32 mouse cellular contexts compared by ENCODE assay signal in genomic region chr10:84526488-84526887, GRCm38 (mm10). TPM values are rescaled to one million over a fixed set of nuclear protein-coding genes. Genes with fewer than 3 reads are reported as not detected.
DNase-seq lines count a peak whose midpoint lies in the region; ATAC-seq and TF ChIP-seq lines count a peak whose summit lies in the region.
"Had no signal": no experiment of that assay in that cellular context is flagged by ENCODE, and none has a peak within 500 bp of the region (broad histone marks: within the 10 kb centered on the region; RNA-seq: fewer than 3 reads in every experiment).

No protein-coding gene starts in this region.

- no peaks in the 10 kb centered on the region for H3K79me2 ChIP-seq in MEL (ENCODE audit: control insufficient read depth, insufficient read depth, low read length, poor library complexity)

- no peak for TF ChIP-seq RAD21 in MEL (IDR thresholded peaks at IDR 0.05; ENCODE audit: low read depth, low read length)

- no peak for TF ChIP-seq POLR2A in MEL (IDR thresholded peaks at IDR 0.05; ENCODE audit: control insufficient read depth in 1 of 2, insufficient read depth in 1 of 2, low read depth in 1 of 2, low read length in 2 of 2, poor library complexity in 1 of 2)

- no peak overlapping the region for H3K4me3 ChIP-seq in hindbrain, embryonic 10.5 days
- H3K4me3 ChIP-seq in hindbrain, embryonic 14.5 days (replicated peaks; ENCODE audit: low read length), result no peak overlapping the region
- no peak overlapping the region for H3K4me3 ChIP-seq in midbrain, embryonic 15.5 days
- H3K4me3 ChIP-seq in midbrain, embryonic 13.5 days (replicated peaks), result no peak overlapping the region
- H3K4me3 ChIP-seq in MEL (ENCODE audit: control insufficient read depth in 1 of 2, insufficient read depth in 1 of 2, low read depth in 2 of 2, low read length in 2 of 2), result no peak overlapping the region
- H3K4me3 ChIP-seq: embryonic facial prominence, embryonic 12.5 days; hindbrain, embryonic 15.5 days; intestine, embryonic 15.5 days; neural tube, embryonic 13.5 days; stomach, embryonic 15.5 days had no signal

- H3K36me3 ChIP-seq in hindbrain, embryonic 10.5 days, result peaks cover 79% of the 10 kb centered on the region
- peaks cover 52% of the 10 kb centered on the region for H3K36me3 ChIP-seq in hindbrain, embryonic 14.5 days (replicated peaks; ENCODE audit: control insufficient read depth, insufficient read depth)
- H3K36me3 ChIP-seq in midbrain, embryonic 15.5 days (replicated peaks), result peaks cover 19% of the 10 kb centered on the region; the same call in 1 of the 2 replicates
- H3K36me3 ChIP-seq in midbrain, embryonic 13.5 days, result peaks cover 47% of the 10 kb centered on the region
- no peaks in the 10 kb centered on the region for H3K36me3 ChIP-seq in MEL (ENCODE audit: control insufficient read depth in 1 of 2, insufficient read depth in 2 of 2, low read length in 2 of 2)
- H3K36me3 ChIP-seq: G1E had no signal

- H3K4me2 ChIP-seq in hindbrain, embryonic 14.5 days (replicated peaks), result no peak overlapping the region
- no peak overlapping the region for H3K4me2 ChIP-seq in midbrain, embryonic 15.5 days
- H3K4me2 ChIP-seq in midbrain, embryonic 13.5 days (replicated peaks), result no peak overlapping the region
- H3K4me2 ChIP-seq: embryonic facial prominence, embryonic 12.5 days; hindbrain, embryonic 15.5 days; intestine, embryonic 15.5 days; lung, embryonic 14.5 days; neural tube, embryonic 13.5 days; stomach, embryonic 15.5 days had no signal

- no peaks in the 10 kb centered on the region for H3K9me3 ChIP-seq in hindbrain, embryonic 10.5 days
- H3K9me3 ChIP-seq in hindbrain, embryonic 14.5 days (ENCODE audit: control insufficient read depth, low read length), result no peaks in the 10 kb centered on the region
- no peaks in the 10 kb centered on the region for H3K9me3 ChIP-seq in midbrain, embryonic 15.5 days
- H3K9me3 ChIP-seq in midbrain, embryonic 13.5 days, result no peaks in the 10 kb centered on the region
- H3K9me3 ChIP-seq in MEL (replicated peaks; ENCODE audit: insufficient read depth, low read length), result no peaks in the 10 kb centered on the region
- H3K9me3 ChIP-seq: embryonic facial prominence, embryonic 12.5 days; G1E; hindbrain, embryonic 15.5 days; intestine, embryonic 15.5 days; neural tube, embryonic 13.5 days; stomach, embryonic 15.5 days had no signal

- peaks cover 48% of the 10 kb centered on the region for H3K4me1 ChIP-seq in hindbrain, embryonic 10.5 days (replicated peaks)
- H3K4me1 ChIP-seq in hindbrain, embryonic 14.5 days (replicated peaks; ENCODE audit: control insufficient read depth, insufficient read depth, low read length), result peaks cover 17% of the 10 kb centered on the region
- H3K4me1 ChIP-seq in midbrain, embryonic 15.5 days, result peaks cover 22% of the 10 kb centered on the region
- H3K4me1 ChIP-seq in midbrain, embryonic 13.5 days (replicated peaks), result peaks cover 31% of the 10 kb centered on the region
- H3K4me1 ChIP-seq in MEL (ENCODE audit: control insufficient read depth in 1 of 2, insufficient read depth in 2 of 2, low read length in 2 of 2), result no peaks in the 10 kb centered on the region

- H3K9ac ChIP-seq in hindbrain, embryonic 14.5 days, result no peak overlapping the region
- H3K9ac ChIP-seq in midbrain, embryonic 15.5 days, result no peak overlapping the region
- H3K9ac ChIP-seq in midbrain, embryonic 13.5 days (replicated peaks), result no peak overlapping the region
- no peak overlapping the region for H3K9ac ChIP-seq in MEL (ENCODE audit: control insufficient read depth, low read depth, low read length, poor library complexity, severe bottlenecking)
- H3K9ac ChIP-seq: embryonic facial prominence, embryonic 12.5 days; hindbrain, embryonic 15.5 days; intestine, embryonic 15.5 days; liver, embryonic 14.5 days; lung, embryonic 14.5 days; neural tube, embryonic 13.5 days; stomach, embryonic 15.5 days had no signal

- no peak for TF ChIP-seq EP300 in MEL (IDR thresholded peaks at IDR 0.05; ENCODE audit: low read depth in 1 of 2, low read length in 2 of 2)

- DNase-seq in hindbrain, embryonic 10.5 days (ENCODE audit: low spot score), result peak; percentile 54
- no peak for DNase-seq in hindbrain, embryonic 14.5 days (ENCODE audit: low spot score)
- no peak for DNase-seq in MEL (ENCODE audit: low read depth, low spot score)
- peak; percentile 72 for DNase-seq in retina, embryonic 14.5 days (ENCODE audit: low spot score)
- DNase-seq in urinary bladder, postnatal 4 days (ENCODE audit: low spot score in 2 of 2), result no peak
- no peak for DNase-seq in layer of hippocampus, adult 9-10 months (ENCODE audit: low spot score)
- DNase-seq: adrenal gland, postnatal 25 days; cerebellum, adult 18-20 months; cerebellum, postnatal 10 days; gastrocnemius, postnatal 14 days; heart, postnatal 14 days; kidney, adult 2 months; kidney, postnatal 4 days; layer of hippocampus, postnatal 36 days; liver; lung, embryonic 14.5 days; lung, postnatal 14 days; midbrain, embryonic 14.5 days; right cerebral cortex, postnatal 14 days; thymus, postnatal 25 days had no signal

- WGBS in hindbrain, embryonic 10.5 days, result 44% methylated on average over 10 of the region's 10 CpGs
- 34% methylated on average over 10 of the region's 10 CpGs for WGBS in hindbrain, embryonic 14.5 days
- 39% methylated on average over 10 of the region's 10 CpGs for WGBS in midbrain, embryonic 15.5 days
- WGBS in midbrain, embryonic 13.5 days, result 31% methylated on average over 10 of the region's 10 CpGs

- H3K27me3 ChIP-seq in hindbrain, embryonic 10.5 days (ENCODE audit: insufficient read depth, poor library complexity, severe bottlenecking), result no peaks in the 10 kb centered on the region
- H3K27me3 ChIP-seq in hindbrain, embryonic 14.5 days (ENCODE audit: control insufficient read depth, insufficient read depth, low read length), result no peaks in the 10 kb centered on the region
- no peaks in the 10 kb centered on the region for H3K27me3 ChIP-seq in midbrain, embryonic 15.5 days (replicated peaks)
- no peaks in the 10 kb centered on the region for H3K27me3 ChIP-seq in midbrain, embryonic 13.5 days
- H3K27me3 ChIP-seq in MEL (ENCODE audit: control insufficient read depth in 1 of 2, insufficient read depth in 2 of 2, low read length in 2 of 2), result no peaks in the 10 kb centered on the region
- H3K27me3 ChIP-seq: embryonic facial prominence, embryonic 12.5 days; hindbrain, embryonic 15.5 days; intestine, embryonic 15.5 days; neural tube, embryonic 13.5 days; Patski; stomach, embryonic 15.5 days had no signal

- ATAC-seq in hindbrain, embryonic 14.5 days (ENCODE audit: low FRiP score), result no peak
- ATAC-seq in midbrain, embryonic 15.5 days (replicated peaks), result 0 out of 2 replicates have a peak, but pooled peaks have one; percentile 8
- ATAC-seq in midbrain, embryonic 13.5 days, result no peak
- ATAC-seq: forebrain, embryonic 14.5 days; intestine, embryonic 15.5 days; Patski had no signal

- TF ChIP-seq CTCF in MEL (IDR thresholded peaks at IDR 0.05 in 2 of 3, conservative IDR thresholded peaks at IDR 0.05 in 1 of 3; ENCODE audit: control insufficient read depth in 1 of 3, insufficient read depth in 1 of 3, low read depth in 2 of 3, low read length in 3 of 3, poor library complexity in 1 of 3, severe bottlenecking in 1 of 3), result no peak

- peak overlapping the region; percentile 76 for H3K27ac ChIP-seq in hindbrain, embryonic 10.5 days
- H3K27ac ChIP-seq in hindbrain, embryonic 14.5 days, result no peak overlapping the region
- H3K27ac ChIP-seq in midbrain, embryonic 15.5 days, result no peak overlapping the region
- H3K27ac ChIP-seq in midbrain, embryonic 13.5 days, result no peak overlapping the region
- no peak overlapping the region for H3K27ac ChIP-seq in MEL (ENCODE audit: control insufficient read depth, low read depth, low read length)
- H3K27ac ChIP-seq: embryonic facial prominence, embryonic 12.5 days; hindbrain, embryonic 15.5 days; intestine, embryonic 15.5 days; kidney, postnatal 0 days; liver, embryonic 14.5 days; neural tube, embryonic 13.5 days; stomach, embryonic 15.5 days had no signal

TF ChIP-seq in MEL, 35 proteins besides CTCF, POLR2A, EP300 and RAD21:
- no peak for TF ChIP-seq ZC3H11A (IDR thresholded peaks at IDR 0.05; ENCODE audit: low read depth, low read length)
- no peak for TF ChIP-seq ETS1 (IDR thresholded peaks at IDR 0.05; ENCODE audit: low read depth, low read length)
- peak; percentile 61 for TF ChIP-seq USF1 (IDR thresholded peaks at IDR 0.05; ENCODE audit: low read depth, low read length)
- no peak for TF ChIP-seq ZMIZ1 (IDR thresholded peaks at IDR 0.05; ENCODE audit: low read depth, low read length)
- TF ChIP-seq MYB (IDR thresholded peaks at IDR 0.05; ENCODE audit: low read depth, low read length), result no peak
- TF ChIP-seq MXI1 (IDR thresholded peaks at IDR 0.05; ENCODE audit: low read depth, low read length), result no peak

RNA-seq across cellular contexts. Expression of gene Ckap4, which starts 7.4 kb away (rescaled TPM):
- 72.6 and 77.2 TPM in 2 replicates for polyA plus RNA-seq in hindbrain, embryonic 10.5 days (2016; fragmentation: Nextera tagmentation; extraction: Ambion mirVana)
- polyA plus RNA-seq in hindbrain, embryonic 14.5 days (2014; fragmentation: Nextera tagmentation; extraction: Ambion mirVana), result 71.0 and 74.4 TPM in 2 replicates
- 53.2 and 56.3 TPM in 2 replicates for polyA plus RNA-seq in midbrain, embryonic 15.5 days (2015; fragmentation: Nextera tagmentation; extraction: Ambion mirVana)
- polyA plus RNA-seq in midbrain, embryonic 13.5 days (2015; fragmentation: Nextera tagmentation; extraction: Ambion mirVana), result 48.7 and 60.9 TPM in 2 replicates
- 1.0 TPM in 2 replicates for total RNA-seq in MEL (2012; rRNA removed)
- polyA plus RNA-seq in MEL (2012; ENCODE audit: insufficient read depth in 1 of 2, insufficient read length in 2 of 2, low read depth in 1 of 2, low replicate concordance in 2 of 2, missing spikeins in 1 of 2), result 1 to 10 TPM in 1 of 2 experiments, not detected in 1; 5.2 TPM

RNA-seq across cellular contexts. Expression of gene Tcp11l2, which starts 49.9 kb away (rescaled TPM):
- polyA plus RNA-seq in hindbrain, embryonic 10.5 days (2016; fragmentation: Nextera tagmentation; extraction: Ambion mirVana), result 3.3 and 6.6 TPM in 2 replicates
- 21.8 and 22.1 TPM in 2 replicates for polyA plus RNA-seq in hindbrain, embryonic 14.5 days (2014; fragmentation: Nextera tagmentation; extraction: Ambion mirVana)
- 20.0 and 21.1 TPM in 2 replicates for polyA plus RNA-seq in midbrain, embryonic 15.5 days (2015; fragmentation: Nextera tagmentation; extraction: Ambion mirVana)
- 18.5 and 19.5 TPM in 2 replicates for polyA plus RNA-seq in midbrain, embryonic 13.5 days (2015; fragmentation: Nextera tagmentation; extraction: Ambion mirVana)
- 0.81 and 1.7 TPM in 2 replicates for total RNA-seq in MEL (2012; rRNA removed)
- polyA plus RNA-seq in MEL (2012; ENCODE audit: insufficient read depth in 1 of 2, insufficient read length in 2 of 2, low read depth in 1 of 2, low replicate concordance in 2 of 2, missing spikeins in 1 of 2), result 1 to 10 TPM in 1 of 2 experiments, not detected in 1; 4.3 TPM

Comparison
In these comparisons a context has a peak if more than half of its experiments do, and no peak if none do; other contexts are left out.
1. DNase-seq: peak in hindbrain, embryonic 10.5 days (single experiment) and retina, embryonic 14.5 days (single experiment); none in hindbrain, embryonic 14.5 days (single experiment), MEL (single experiment), urinary bladder, postnatal 4 days (0 of 2) and layer of hippocampus, adult 9-10 months (single experiment).